Mouse (Mus musculus) ovary, adult 18-20 months (tissue): ENCODE results near the gene Cbarp.

Experiments used
- DNase-seq: peaks from one replicate; pipeline ENCODE4 v3.0.0; 2022; ENCODE audit warnings: low spot score, mixed read lengths

Gene Cbarp

GRCm38 (mm10) chr10:80156752-80157053 lies 16.1 kb upstream of the Cbarp start:
- DNase-seq: no peak

GRCm38 (mm10) chr10:80156002-80156751 lies 15.5 kb upstream of the Cbarp start:
- DNase-seq: no peak

- no peak for DNase-seq
These were observed 14.6 kb upstream of the Cbarp start for GRCm38 (mm10) chr10:80155277-80155676.

- no peak for DNase-seq
These were observed 13.7 kb upstream of the Cbarp start for GRCm38 (mm10) chr10:80154384-80154783.

- no peak for DNase-seq
These were observed 13.1 kb upstream of the Cbarp start for GRCm38 (mm10) chr10:80153713-80154112.

GRCm38 (mm10) chr10:80152873-80153260 lies 12.2 kb upstream of the Cbarp start:
- no peak for DNase-seq

- no peak for DNase-seq
These were observed 11.6 kb upstream of the Cbarp start for GRCm38 (mm10) chr10:80152071-80152872.

- peak; percentile 70 for DNase-seq
These were observed 10.8 kb upstream of the Cbarp start for GRCm38 (mm10) chr10:80151211-80152034.

- DNase-seq: no peak
These were observed 9.9 kb upstream of the Cbarp start for GRCm38 (mm10) chr10:80150226-80151210.

GRCm38 (mm10) chr10:80149291-80150225 lies 8.9 kb upstream of the Cbarp start:
- DNase-seq: peak; percentile 99

- peak; percentile 90 for DNase-seq
These were observed 8.1 kb upstream of the Cbarp start for GRCm38 (mm10) chr10:80148610-80149290.

- DNase-seq: peak; percentile 80
These were observed 7.3 kb upstream of the Cbarp start, which contains the start of gene Midn for GRCm38 (mm10) chr10:80147719-80148601. Gene Midn, plus strand, starts transcription at chr10:80148272.

GRCm38 (mm10) chr10:80147146-80147718 lies 6.6 kb upstream of the Cbarp start:
- no peak for DNase-seq

GRCm38 (mm10) chr10:80146568-80147011 lies 6.0 kb upstream of the Cbarp start:
- no peak for DNase-seq

- no peak for DNase-seq
These were observed 5.3 kb upstream of the Cbarp start for GRCm38 (mm10) chr10:80145896-80146295.

GRCm38 (mm10) chr10:80144864-80145838 lies 4.5 kb upstream of the Cbarp start:
- DNase-seq: no peak

GRCm38 (mm10) chr10:80144159-80144558 lies 3.5 kb upstream of the Cbarp start:
- DNase-seq: no peak
